Mouse (Mus musculus) limb, embryonic 10.5 days (tissue): ENCODE data around the gene Gm8926. TPM values are rescaled to one million over a fixed set of nuclear protein-coding genes. Genes with fewer than 3 reads are reported as not detected.
"Not testable (repeated sequence)": the region's sequence is repeated elsewhere in the genome, so short reads cannot be mapped to it uniquely, and the experiment has no call there.

Experiments
- DNase-seq: peaks from one replicate; pipeline ENCODE4 v3.0.0-alpha.2; 2017; ENCODE audit warnings: low spot score
- H3K27ac ChIP-seq: fragments of 300-500 bp; sonication (generic); 2 replicates; pipeline ENCODE4 v1.5.1; 2016; ENCODE audit warnings: mild to moderate bottlenecking
- H3K27me3 ChIP-seq: fragments of 300-500 bp; sonication (generic); 2 replicates; pipeline ENCODE4 v1.6.1; 2016; ENCODE audit warnings: low read depth, mild to moderate bottlenecking; ENCODE audit not compliant: poor library complexity, severe bottlenecking
- H3K36me3 ChIP-seq: fragments of 300-500 bp; sonication (generic); 2 replicates; pipeline ENCODE4 v1.6.1; 2016; ENCODE audit warnings: mild to moderate bottlenecking, moderate library complexity
- H3K4me1 ChIP-seq: fragments of 300-500 bp; sonication (generic); 2 replicates; pipeline ENCODE4 v1.6.1; 2016
- H3K4me3 ChIP-seq: fragments of 300-500 bp; sonication (generic); 2 replicates; pipeline ENCODE4 v1.5.1; 2016; ENCODE audit warnings: mild to moderate bottlenecking, moderate library complexity
- H3K9me3 ChIP-seq: fragments of 300-500 bp; sonication (generic); replicated peaks from 2 replicates; pipeline ENCODE4 v1.6.1; 2016; ENCODE audit warnings: mild to moderate bottlenecking
- WGBS: fragments of 180-500 bp; shearing (Covaris S2); methylation state at CpG from one replicate; pipeline ENCODE4 v1.1.7; 2016; 5-methylcytosine and 5-hydroxymethylcytosine counted together
- polyA plus RNA-seq: library from polyadenylated mRNA; unstranded; fragments of >200 nt; fragmentation: Nextera tagmentation; extraction: Ambion mirVana; gene quantifications from 2 replicates; pipeline ENCODE4 v1.2.1, GENCODE M21; 2016

Gm8926 gene
- not detected in 2 replicates for polyA plus RNA-seq

DNA sequence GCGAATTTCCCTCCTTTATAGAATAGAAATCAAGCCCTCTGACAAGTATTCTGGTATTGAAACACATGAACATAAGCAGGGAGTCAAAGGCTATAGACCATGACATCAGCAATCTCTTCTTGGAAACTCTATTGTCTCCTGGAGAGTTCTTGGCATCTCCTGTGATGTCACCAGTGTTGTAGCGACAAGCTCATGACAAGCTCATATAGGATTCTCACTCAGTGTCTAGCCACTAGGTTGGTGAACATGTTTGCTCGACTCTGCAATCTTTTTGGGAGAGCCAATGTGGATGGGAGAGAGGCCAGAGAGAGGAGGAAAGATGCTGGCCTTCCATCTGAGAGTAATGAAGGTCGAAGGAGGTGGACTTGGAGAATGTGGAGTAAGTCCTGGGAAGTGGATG is at the start of gene Gm8926:
Gene Gm8926, plus strand, starts transcription at position 301 of the 400 bp plus-strand sequence.
- DNase-seq, H3K4me3 ChIP-seq, H3K9me3 ChIP-seq, H3K27ac ChIP-seq, H3K36me3 ChIP-seq, H3K27me3 ChIP-seq, H3K4me1 ChIP-seq: not testable (repeated sequence)
- WGBS = 75% methylated on average over 1 of the region's 4 CpGs

Other genes with a start within 250 kb of the Gm8926 start
- not detected in 2 replicates for gene Gm6460, start 175.6 kb upstream of the Gm8926 start, polyA plus RNA-seq
- not detected in 2 replicates for gene Gm8922, start 88.6 kb upstream of the Gm8926 start, polyA plus RNA-seq
- gene Gm6465, start 75.0 kb downstream of the Gm8926 start, polyA plus RNA-seq = not detected in 2 replicates
- gene 4933402N22Rik, start 147.5 kb downstream of the Gm8926 start, polyA plus RNA-seq = not detected in 2 replicates